Mouse (Mus musculus): ENCODE measurements around the gene Cdkal1. TPM values are rescaled to one million over a fixed set of nuclear protein-coding genes. Genes with fewer than 3 reads are reported as not detected.

The Cdkal1 gene
- polyA plus RNA-seq, 1 experiment from 2014 or later = 35.1 TPM

GRCm38 (mm10) chr13:29746501-29747346 lies 108.8 kb downstream of the Cdkal1 start:
- Histone ChIP-seq H3K4me1 (ENCODE audit: control insufficient read depth, insufficient read depth, low read length) (no peaks in the 10 kb centered on the region), H3K9me3 (ENCODE audit: control insufficient read depth, low read length) (no peaks in the 10 kb centered on the region), H3K4me2 (no peak overlapping the region), H3K27me3 (ENCODE audit: control insufficient read depth, insufficient read depth, low read length) (no peaks in the 10 kb centered on the region), H3K4me3 (ENCODE audit: low read depth, low read length) (no peak overlapping the region), H3K27ac (ENCODE audit: low read depth, low read length) (no peak overlapping the region; the same call in 1 of the 2 replicates), H3K36me3 (ENCODE audit: control insufficient read depth, insufficient read depth, low read length) (no peaks in the 10 kb centered on the region), H3K9ac (ENCODE audit: low read length) (no peak overlapping the region)
- DNase-seq (ENCODE audit: low spot score, missing footprints) (peak; percentile 51), ATAC-seq (ENCODE audit: low FRiP score) (no peak)
- WGBS = 89% methylated on average over 9 of the region's 9 CpGs

GRCm38 (mm10) chr13:29745073-29745472 lies 110.4 kb downstream of the Cdkal1 start:
- Histone ChIP-seq H3K9me3 (ENCODE audit: control insufficient read depth, low read length) (no peaks in the 10 kb centered on the region), H3K4me2 (no peak overlapping the region), H3K4me1 (ENCODE audit: control insufficient read depth, insufficient read depth, low read length) (no peaks in the 10 kb centered on the region), H3K27ac (ENCODE audit: low read depth, low read length) (no peak overlapping the region), H3K9ac (ENCODE audit: low read length) (no peak overlapping the region), H3K27me3 (ENCODE audit: control insufficient read depth, insufficient read depth, low read length) (no peaks in the 10 kb centered on the region), H3K4me3 (ENCODE audit: low read depth, low read length) (no peak overlapping the region), H3K36me3 (ENCODE audit: control insufficient read depth, insufficient read depth, low read length) (no peaks in the 10 kb centered on the region)
- peak; percentile 69 for DNase-seq (ENCODE audit: low spot score, missing footprints)
- no peak for ATAC-seq (ENCODE audit: low FRiP score)
- 94% methylated on average over 2 of the region's 2 CpGs for WGBS

GRCm38 (mm10) chr13:29744188-29744587 lies 111.3 kb downstream of the Cdkal1 start:
- ATAC-seq (ENCODE audit: low FRiP score) (no peak), DNase-seq (ENCODE audit: low spot score, missing footprints) (peak; percentile 71)
- 86% methylated on average over 3 of the region's 3 CpGs for WGBS
- Histone ChIP-seq H3K27ac (ENCODE audit: low read depth, low read length) (no peak overlapping the region), H3K4me1 (ENCODE audit: control insufficient read depth, insufficient read depth, low read length) (no peaks in the 10 kb centered on the region), H3K9me3 (ENCODE audit: control insufficient read depth, low read length) (no peaks in the 10 kb centered on the region), H3K36me3 (ENCODE audit: control insufficient read depth, insufficient read depth, low read length) (no peaks in the 10 kb centered on the region), H3K9ac (ENCODE audit: low read length) (no peak overlapping the region), H3K4me3 (ENCODE audit: low read depth, low read length) (no peak overlapping the region), H3K27me3 (ENCODE audit: control insufficient read depth, insufficient read depth, low read length) (no peaks in the 10 kb centered on the region), H3K4me2 (no peak overlapping the region)

- no peak overlapping the region for H3K27ac ChIP-seq (ENCODE audit: low read depth, low read length)
- no peaks in the 10 kb centered on the region for H3K27me3 ChIP-seq (ENCODE audit: control insufficient read depth, insufficient read depth, low read length)
- no peak overlapping the region for H3K4me3 ChIP-seq (ENCODE audit: low read depth, low read length)
- ATAC-seq (ENCODE audit: low FRiP score) (no peak), DNase-seq (ENCODE audit: low spot score, missing footprints) (peak; percentile 37)
- WGBS = 85% methylated on average over 4 of the region's 4 CpGs
- no peaks in the 10 kb centered on the region for H3K36me3 ChIP-seq (ENCODE audit: control insufficient read depth, insufficient read depth, low read length)
- no peak overlapping the region for H3K4me2 ChIP-seq
- no peaks in the 10 kb centered on the region for H3K4me1 ChIP-seq (ENCODE audit: control insufficient read depth, insufficient read depth, low read length)
- no peaks in the 10 kb centered on the region for H3K9me3 ChIP-seq (ENCODE audit: control insufficient read depth, low read length)
- H3K9ac ChIP-seq (ENCODE audit: low read length) = no peak overlapping the region
Observed at GRCm38 (mm10) chr13:29743761-29744160, 111.7 kb downstream of the Cdkal1 start.

- Histone ChIP-seq H3K4me1 (ENCODE audit: control insufficient read depth, insufficient read depth, low read length) (no peaks in the 10 kb centered on the region), H3K4me2 (no peak overlapping the region), H3K27ac (ENCODE audit: low read depth, low read length) (no peak overlapping the region), H3K4me3 (ENCODE audit: low read depth, low read length) (no peak overlapping the region), H3K9me3 (ENCODE audit: control insufficient read depth, low read length) (no peaks in the 10 kb centered on the region), H3K27me3 (ENCODE audit: control insufficient read depth, insufficient read depth, low read length) (no peaks in the 10 kb centered on the region), H3K36me3 (ENCODE audit: control insufficient read depth, insufficient read depth, low read length) (no peaks in the 10 kb centered on the region), H3K9ac (ENCODE audit: low read length) (no peak overlapping the region)
- DNase-seq (ENCODE audit: low spot score, missing footprints) (peak; percentile 41), ATAC-seq (ENCODE audit: low FRiP score) (no peak)
- WGBS = 87% methylated on average over 5 of the region's 5 CpGs
Observed at GRCm38 (mm10) chr13:29737675-29738461, 117.6 kb downstream of the Cdkal1 start.

GRCm38 (mm10) chr13:29734496-29734895 lies 121.0 kb downstream of the Cdkal1 start:
- no peak for ATAC-seq (ENCODE audit: low FRiP score)
- no peaks in the 10 kb centered on the region for H3K27me3 ChIP-seq (ENCODE audit: control insufficient read depth, insufficient read depth, low read length)
- DNase-seq (ENCODE audit: low spot score, missing footprints) = peak; percentile 77
- H3K4me3 ChIP-seq (ENCODE audit: low read depth, low read length) = no peak overlapping the region
- H3K9ac ChIP-seq (ENCODE audit: low read length) = no peak overlapping the region
- no peaks in the 10 kb centered on the region for H3K4me1 ChIP-seq (ENCODE audit: control insufficient read depth, insufficient read depth, low read length)
- no peaks in the 10 kb centered on the region for H3K9me3 ChIP-seq (ENCODE audit: control insufficient read depth, low read length)
- no peaks in the 10 kb centered on the region for H3K36me3 ChIP-seq (ENCODE audit: control insufficient read depth, insufficient read depth, low read length)
- no peak overlapping the region for H3K4me2 ChIP-seq
- H3K27ac ChIP-seq (ENCODE audit: low read depth, low read length) = no peak overlapping the region

- Histone ChIP-seq H3K36me3 (ENCODE audit: control insufficient read depth, insufficient read depth, low read length) (no peaks in the 10 kb centered on the region), H3K27ac (ENCODE audit: low read depth, low read length) (no peak overlapping the region), H3K4me1 (ENCODE audit: control insufficient read depth, insufficient read depth, low read length) (no peaks in the 10 kb centered on the region), H3K9ac (ENCODE audit: low read length) (no peak overlapping the region), H3K9me3 (ENCODE audit: control insufficient read depth, low read length) (no peaks in the 10 kb centered on the region), H3K27me3 (ENCODE audit: control insufficient read depth, insufficient read depth, low read length) (no peaks in the 10 kb centered on the region), H3K4me2 (no peak overlapping the region), H3K4me3 (ENCODE audit: low read depth, low read length) (no peak overlapping the region)
- ATAC-seq (ENCODE audit: low FRiP score) = no peak
- DNase-seq (ENCODE audit: low spot score, missing footprints) = peak; percentile 33
- WGBS = 91% methylated on average over 5 of the region's 5 CpGs
Observed at GRCm38 (mm10) chr13:29726154-29726825, 129.2 kb downstream of the Cdkal1 start.

- ATAC-seq (ENCODE audit: low FRiP score) (no peak), DNase-seq (ENCODE audit: low spot score, missing footprints) (no peak)
- no peaks in the 10 kb centered on the region for H3K9me3 ChIP-seq (ENCODE audit: control insufficient read depth, low read length)
- no peak overlapping the region for H3K4me2 ChIP-seq
- no peaks in the 10 kb centered on the region for H3K36me3 ChIP-seq (ENCODE audit: control insufficient read depth, insufficient read depth, low read length)
- H3K27ac ChIP-seq (ENCODE audit: low read depth, low read length) = no peak overlapping the region
- H3K9ac ChIP-seq (ENCODE audit: low read length) = no peak overlapping the region
- 88% methylated on average over 6 of the region's 6 CpGs for WGBS
- H3K4me1 ChIP-seq (ENCODE audit: control insufficient read depth, insufficient read depth, low read length) = no peaks in the 10 kb centered on the region
- no peak overlapping the region for H3K4me3 ChIP-seq (ENCODE audit: low read depth, low read length)
- H3K27me3 ChIP-seq (ENCODE audit: control insufficient read depth, insufficient read depth, low read length) = no peaks in the 10 kb centered on the region
Observed at GRCm38 (mm10) chr13:29724855-29725254, 130.6 kb downstream of the Cdkal1 start.

GRCm38 (mm10) chr13:29723150-29723549 lies 132.3 kb downstream of the Cdkal1 start:
- Histone ChIP-seq H3K36me3 (ENCODE audit: control insufficient read depth, insufficient read depth, low read length) (no peaks in the 10 kb centered on the region), H3K4me2 (no peak overlapping the region), H3K4me1 (ENCODE audit: control insufficient read depth, insufficient read depth, low read length) (no peaks in the 10 kb centered on the region), H3K9ac (ENCODE audit: low read length) (no peak overlapping the region), H3K27me3 (ENCODE audit: control insufficient read depth, insufficient read depth, low read length) (no peaks in the 10 kb centered on the region), H3K9me3 (ENCODE audit: control insufficient read depth, low read length) (no peaks in the 10 kb centered on the region), H3K27ac (ENCODE audit: low read depth, low read length) (no peak overlapping the region), H3K4me3 (ENCODE audit: low read depth, low read length) (no peak overlapping the region)
- DNase-seq (ENCODE audit: low spot score, missing footprints) (peak; percentile 49), ATAC-seq (ENCODE audit: low FRiP score) (no peak)
- WGBS = 79% methylated on average over 1 of the region's 1 CpGs
